11 mouse cellular contexts compared by ENCODE assay signal in genomic region chr12:109531347-109532023, GRCm38 (mm10).
DNase-seq lines count a peak whose midpoint lies in the region; ATAC-seq and TF ChIP-seq lines count a peak whose summit lies in the region.
"Had no signal": no experiment of that assay in that cellular context is flagged by ENCODE, and none has a peak within 500 bp of the region (broad histone marks: within the 10 kb centered on the region; RNA-seq: fewer than 3 reads in every experiment).

No protein-coding gene starts in this region.

- no peak for ATAC-seq in liver, embryonic 11.5 days (replicated peaks; ENCODE audit: low FRiP score)
- no peak for ATAC-seq in hindbrain, embryonic 16.5 days
- ATAC-seq: forebrain, embryonic 15.5 days had no signal

- no peaks in the 10 kb centered on the region for H3K79me2 ChIP-seq in MEL (ENCODE audit: control insufficient read depth, insufficient read depth, low read length, poor library complexity)

- TF ChIP-seq POLR2A in MEL (IDR thresholded peaks at IDR 0.05; ENCODE audit: control insufficient read depth in 1 of 2, insufficient read depth in 1 of 2, low read depth in 1 of 2, low read length in 2 of 2, poor library complexity in 1 of 2), result no peak
- no peak for TF ChIP-seq POLR2A in bone marrow, adult 2 months (IDR thresholded peaks at IDR 0.05; ENCODE audit: borderline replicate concordance, control insufficient read depth, low read depth, low read length)

- no peak for TF ChIP-seq CTCF in MEL (IDR thresholded peaks at IDR 0.05 in 2 of 3, conservative IDR thresholded peaks at IDR 0.05 in 1 of 3; ENCODE audit: control insufficient read depth in 1 of 3, insufficient read depth in 1 of 3, low read depth in 2 of 3, low read length in 3 of 3, poor library complexity in 1 of 3, severe bottlenecking in 1 of 3)
- no peak for TF ChIP-seq CTCF in bone marrow, adult 2 months (IDR thresholded peaks at IDR 0.05; ENCODE audit: control insufficient read depth, insufficient read depth, low read length)

- WGBS in bone marrow, adult 2 months, result 44% methylated on average over 8 of the region's 8 CpGs
- 59% methylated on average over 8 of the region's 8 CpGs for WGBS in liver, embryonic 11.5 days
- 87% methylated on average over 8 of the region's 8 CpGs for WGBS in hindbrain, embryonic 16.5 days

- no peak overlapping the region for H3K4me2 ChIP-seq in liver, embryonic 11.5 days
- no peak overlapping the region for H3K4me2 ChIP-seq in hindbrain, embryonic 16.5 days (ENCODE audit: low read length)
- H3K4me2 ChIP-seq: forebrain, embryonic 15.5 days; neural tube, embryonic 13.5 days had no signal

- no peak overlapping the region for H3K27ac ChIP-seq in MEL (ENCODE audit: control insufficient read depth, low read depth, low read length)
- H3K27ac ChIP-seq in bone marrow, adult 2 months (ENCODE audit: control insufficient read depth, insufficient read depth, low read depth, low read length, poor library complexity), result peak overlapping the region; percentile 11; the same call in 1 of the 2 replicates
- H3K27ac ChIP-seq in liver, embryonic 11.5 days (ENCODE audit: low read depth, low read length), result peak overlapping the region; percentile 70
- H3K27ac ChIP-seq in hindbrain, embryonic 16.5 days (ENCODE audit: low read depth, low read length), result no peak overlapping the region
- H3K27ac ChIP-seq: forebrain, embryonic 15.5 days; neural tube, embryonic 13.5 days had no signal

- DNase-seq in MEL (ENCODE audit: low read depth, low spot score), result peak; percentile 62
- no peak for DNase-seq in liver, embryonic 11.5 days (ENCODE audit: low spot score)
- DNase-seq in lung, postnatal 36 days, result peak; percentile 60
- DNase-seq in spleen, adult 12 weeks (ENCODE audit: low spot score), result no peak
- no peak for DNase-seq in frontal cortex, postnatal 14 days (ENCODE audit: low spot score in 2 of 2)
- DNase-seq: heart, adult 18-20 months; heart, postnatal 4 days had no signal

- H3K9me3 ChIP-seq in MEL (replicated peaks; ENCODE audit: insufficient read depth, low read length), result no peaks in the 10 kb centered on the region
- H3K9me3 ChIP-seq in liver, embryonic 11.5 days (ENCODE audit: control insufficient read depth, low read length), result peaks cover 11% of the 10 kb centered on the region; the same call in 1 of the 2 replicates
- H3K9me3 ChIP-seq in hindbrain, embryonic 16.5 days (ENCODE audit: control insufficient read depth, low read length), result peaks cover 30% of the 10 kb centered on the region
- H3K9me3 ChIP-seq: forebrain, embryonic 15.5 days had no signal

- H3K4me1 ChIP-seq in MEL (ENCODE audit: control insufficient read depth in 1 of 2, insufficient read depth in 2 of 2, low read length in 2 of 2), result peaks cover 0 to 19% of the 10 kb centered on the region in 2 experiments; a peak in 3 of 4 replicates
- H3K4me1 ChIP-seq in bone marrow, adult 2 months (ENCODE audit: control insufficient read depth, insufficient read depth, low read length), result peaks cover 1% of the 10 kb centered on the region; the same call in 1 of the 2 replicates
- H3K4me1 ChIP-seq in liver, embryonic 11.5 days (replicated peaks; ENCODE audit: control insufficient read depth, insufficient read depth, low read length), result peaks cover 25% of the 10 kb centered on the region
- no peaks in the 10 kb centered on the region for H3K4me1 ChIP-seq in hindbrain, embryonic 16.5 days (ENCODE audit: control insufficient read depth, insufficient read depth, low read depth, low read length)
- H3K4me1 ChIP-seq: forebrain, embryonic 15.5 days had no signal

- no peak for TF ChIP-seq EP300 in MEL (IDR thresholded peaks at IDR 0.05; ENCODE audit: low read depth in 1 of 2, low read length in 2 of 2)

- TF ChIP-seq RAD21 in MEL (IDR thresholded peaks at IDR 0.05; ENCODE audit: low read depth, low read length), result no peak

- peaks cover 0 to 6% of the 10 kb centered on the region in 2 experiments; a peak in 2 of 4 replicates for H3K36me3 ChIP-seq in MEL (ENCODE audit: control insufficient read depth in 1 of 2, insufficient read depth in 2 of 2, low read length in 2 of 2)
- no peaks in the 10 kb centered on the region for H3K36me3 ChIP-seq in liver, embryonic 11.5 days (ENCODE audit: control insufficient read depth, insufficient read depth, low read length)
- no peaks in the 10 kb centered on the region for H3K36me3 ChIP-seq in hindbrain, embryonic 16.5 days (ENCODE audit: control insufficient read depth, insufficient read depth, low read length)
- H3K36me3 ChIP-seq: forebrain, embryonic 15.5 days; neural tube, embryonic 13.5 days had no signal

- H3K27me3 ChIP-seq in MEL (ENCODE audit: control insufficient read depth in 1 of 2, insufficient read depth in 2 of 2, low read length in 2 of 2), result no peaks in the 10 kb centered on the region
- H3K27me3 ChIP-seq in liver, embryonic 11.5 days (replicated peaks; ENCODE audit: control insufficient read depth, insufficient read depth, low read length), result peaks cover 13% of the 10 kb centered on the region
- H3K27me3 ChIP-seq in hindbrain, embryonic 16.5 days (replicated peaks; ENCODE audit: control insufficient read depth, insufficient read depth, low read length), result no peaks in the 10 kb centered on the region
- H3K27me3 ChIP-seq: forebrain, embryonic 15.5 days had no signal

- no peak overlapping the region for H3K9ac ChIP-seq in MEL (ENCODE audit: control insufficient read depth, low read depth, low read length, poor library complexity, severe bottlenecking)
- H3K9ac ChIP-seq in liver, embryonic 11.5 days (ENCODE audit: low read depth, low read length), result no peak overlapping the region
- H3K9ac ChIP-seq in hindbrain, embryonic 16.5 days (ENCODE audit: low read depth, low read length), result no peak overlapping the region
- H3K9ac ChIP-seq: forebrain, embryonic 15.5 days; neural tube, embryonic 13.5 days had no signal

- no peak overlapping the region for H3K4me3 ChIP-seq in MEL (ENCODE audit: control insufficient read depth in 1 of 2, insufficient read depth in 1 of 2, low read depth in 2 of 2, low read length in 2 of 2)
- H3K4me3 ChIP-seq in bone marrow, adult 2 months (replicated peaks; ENCODE audit: control insufficient read depth, low read depth, low read length), result no peak overlapping the region
- H3K4me3 ChIP-seq in liver, embryonic 11.5 days (ENCODE audit: low read depth, low read length), result no peak overlapping the region
- H3K4me3 ChIP-seq in hindbrain, embryonic 16.5 days (ENCODE audit: low read length), result no peak overlapping the region
- H3K4me3 ChIP-seq: forebrain, embryonic 15.5 days; neural tube, embryonic 13.5 days had no signal

TF ChIP-seq in MEL, 35 proteins besides CTCF, POLR2A, EP300 and RAD21:
- no peak for TF ChIP-seq POLR2AphosphoS5 (IDR thresholded peaks at IDR 0.05; ENCODE audit: borderline replicate concordance, low read depth, low read length)
- TF ChIP-seq BHLHE40 (IDR thresholded peaks at IDR 0.05; ENCODE audit: borderline replicate concordance, low read depth, low read length), result no peak
- TF ChIP-seq ELF1 (IDR thresholded peaks at IDR 0.05; ENCODE audit: low read depth, low read length), result no peak
- TF ChIP-seq ZC3H11A (IDR thresholded peaks at IDR 0.05; ENCODE audit: low read depth, low read length), result no peak
- TF ChIP-seq NRF1 (IDR thresholded peaks at IDR 0.05; ENCODE audit: insufficient read depth, low read depth, low read length, poor library complexity, severe bottlenecking), result no peak
- no peak for TF ChIP-seq KAT2A (conservative IDR thresholded peaks at IDR 0.05; ENCODE audit: low read depth, low read length)
- TF ChIP-seq TBP (IDR thresholded peaks at IDR 0.05; ENCODE audit: low read depth, low read length), result no peak
- TF ChIP-seq USF2 (IDR thresholded peaks at IDR 0.05; ENCODE audit: borderline replicate concordance in 1 of 2, insufficient read depth in 1 of 2, low read depth in 1 of 2, low read length in 2 of 2), result no peak
- TF ChIP-seq MAFK (IDR thresholded peaks at IDR 0.05; ENCODE audit: borderline replicate concordance, low read depth, low read length), result no peak
- no peak for TF ChIP-seq MAX (IDR thresholded peaks at IDR 0.05; ENCODE audit: low read length)
- no peak for TF ChIP-seq NELFE (IDR thresholded peaks at IDR 0.05; ENCODE audit: low read depth, low read length)
- TF ChIP-seq MAZ (IDR thresholded peaks at IDR 0.05; ENCODE audit: low read depth, low read length), result no peak
- no peak for TF ChIP-seq MXI1 (IDR thresholded peaks at IDR 0.05; ENCODE audit: low read depth, low read length)
- TF ChIP-seq SIN3A (IDR thresholded peaks at IDR 0.05; ENCODE audit: low read length), result no peak

Comparison
In these comparisons a context has a peak if more than half of its experiments do, and no peak if none do; other contexts are left out.
1. DNase-seq: peak in MEL (single experiment) and lung, postnatal 36 days (single experiment); none in liver, embryonic 11.5 days (single experiment), spleen, adult 12 weeks (single experiment) and frontal cortex, postnatal 14 days (0 of 2).
2. H3K27ac ChIP-seq: peak in bone marrow, adult 2 months (single experiment) and liver, embryonic 11.5 days (single experiment); none in MEL (single experiment) and hindbrain, embryonic 16.5 days (single experiment).